Mouse (Mus musculus) stomach, postnatal 0 days (tissue): ENCODE measurements around the gene Shcbp1l. TPM values are rescaled to one million over a fixed set of nuclear protein-coding genes. Genes with fewer than 3 reads are reported as not detected.
A peak's percentile ranks its signal among the peaks of the same experiment; 100 is the strongest.
"Not testable (repeated sequence)": the region's sequence is repeated elsewhere in the genome, so short reads cannot be mapped to it uniquely, and the experiment has no call there.

Source experiments
- ATAC-seq: fragments of 200-750 bp; cut with Nextera tagmentation; 2 replicates; pipeline ENCODE4 v1.8.0; 2017; ENCODE audit not compliant: low FRiP score, low TSS enrichment
- DNase-seq: peaks from one replicate; pipeline ENCODE4 v3.0.0-alpha.2; 2016; ENCODE audit warnings: low spot score
- H3K27ac ChIP-seq: fragments of 300-500 bp; sonication (generic); replicated peaks from 2 replicates; pipeline ENCODE4 v1.5.1; 2014; ENCODE audit warnings: mild to moderate bottlenecking, control low read depth
- H3K27me3 ChIP-seq: fragments of 300-500 bp; sonication (generic); 2 replicates; pipeline ENCODE4 v1.6.1; 2014; ENCODE audit warnings: low read length; ENCODE audit not compliant: control insufficient read depth, insufficient read depth
- H3K36me3 ChIP-seq: fragments of 300-500 bp; sonication (generic); 2 replicates; pipeline ENCODE4 v1.6.1; 2014; ENCODE audit warnings: low read length, mixed read lengths; ENCODE audit not compliant: control insufficient read depth, insufficient read depth
- H3K4me1 ChIP-seq: fragments of 300-500 bp; sonication (generic); replicated peaks from 2 replicates; pipeline ENCODE4 v1.6.1; 2014; ENCODE audit warnings: antibody characterized with exemption; ENCODE audit not compliant: control insufficient read depth, insufficient read depth
- H3K4me2 ChIP-seq: fragments of 300-500 bp; sonication (generic); replicated peaks from 2 replicates; pipeline ENCODE4 v1.6.1; 2014; ENCODE audit warnings: low read depth, mild to moderate bottlenecking, control low read depth, moderate library complexity
- H3K4me3 ChIP-seq: fragments of 300-500 bp; sonication (generic); 2 replicates; pipeline ENCODE4 v1.5.1; 2014; ENCODE audit warnings: low read depth, low read length, control low read depth
- H3K9ac ChIP-seq: fragments of 300-500 bp; sonication (generic); 2 replicates; pipeline ENCODE4 v1.6.1; 2014; ENCODE audit warnings: mild to moderate bottlenecking, low read length, control low read depth, mixed read lengths
- H3K9me3 ChIP-seq: fragments of 300-500 bp; sonication (generic); 2 replicates; pipeline ENCODE4 v1.6.1; 2016; ENCODE audit warnings: low read length; ENCODE audit not compliant: control insufficient read depth
- CTCF ChIP-seq: IDR thresholded peaks from 2 replicates; pipeline ENCODE4 v1.5.1; 2016; ENCODE audit warnings: antibody characterized with exemption, low read depth, mild to moderate bottlenecking, moderate library complexity
- EP300 ChIP-seq: optimal IDR thresholded peaks from 2 replicates; pipeline ENCODE3; 2016; ENCODE audit warnings: antibody characterized with exemption
- WGBS: fragments of 180-500 bp; shearing (Covaris S2); extraction: QIAGEN DNeasy Blood & Tissue Kit; methylation state at CpG from one replicate; pipeline ENCODE4 v1.1.7; 2014; 5-methylcytosine and 5-hydroxymethylcytosine counted together
- polyA plus RNA-seq: library from polyadenylated mRNA; unstranded; fragments of >200 nt; fragmentation: Nextera tagmentation; extraction: Ambion mirVana; gene quantifications from 2 replicates; pipeline ENCODE4 v1.2.1, GENCODE M21; 2015

Gene Shcbp1l
- polyA plus RNA-seq, 1 experiment from 2014 or later = 0.04 TPM

GRCm38 (mm10) chr1:153385661-153386060 lies 39.3 kb upstream of the Shcbp1l start:
- H3K27me3 ChIP-seq, DNase-seq, H3K4me1 ChIP-seq, H3K36me3 ChIP-seq, H3K9ac ChIP-seq, ATAC-seq, H3K9me3 ChIP-seq, H3K27ac ChIP-seq, H3K4me2 ChIP-seq, H3K4me3 ChIP-seq: not testable (repeated sequence)
- TF ChIP-seq CTCF = peak; percentile 18; the same call in 1 of the 2 replicates
- 89% methylated on average over 5 of the region's 5 CpGs for WGBS

- Histone ChIP-seq H3K9me3 (no peaks in the 10 kb centered on the region), H3K36me3 (no peaks in the 10 kb centered on the region), H3K4me1 (no peaks in the 10 kb centered on the region), H3K9ac (no peak overlapping the region), H3K4me2 (0 out of 2 replicates have a peak overlapping the region, but pooled peaks have one; percentile 11), H3K27me3 (no peaks in the 10 kb centered on the region), H3K4me3 (no peak overlapping the region), H3K27ac (no peak overlapping the region)
- ATAC-seq (peak; percentile 96), DNase-seq (peak; percentile 88)
- TF ChIP-seq CTCF = peak; percentile 99
- TF ChIP-seq EP300 = no peak
- 46% methylated on average over 25 of the region's 25 CpGs for WGBS
Measured at GRCm38 (mm10) chr1:153386271-153387069, 38.5 kb upstream of the Shcbp1l start.

- not testable (repeated sequence) for H3K27me3 ChIP-seq, H3K4me3 ChIP-seq, H3K4me2 ChIP-seq, H3K36me3 ChIP-seq, H3K9me3 ChIP-seq, H3K4me1 ChIP-seq, ATAC-seq, DNase-seq, H3K27ac ChIP-seq, H3K9ac ChIP-seq
- 78% methylated on average over 4 of the region's 4 CpGs for whole genome bisulfite sequencing
Measured at GRCm38 (mm10) chr1:153395706-153396105, 29.3 kb upstream of the Shcbp1l start.

GRCm38 (mm10) chr1:153401765-153402164 lies 23.2 kb upstream of the Shcbp1l start:
- Histone ChIP-seq H3K9ac (no peak overlapping the region), H3K27me3 (no peaks in the 10 kb centered on the region), H3K9me3 (no peaks in the 10 kb centered on the region), H3K27ac (0 out of 2 replicates have a peak overlapping the region, but pooled peaks have one; percentile 30), H3K4me3 (no peak overlapping the region), H3K4me1 (no peaks in the 10 kb centered on the region), H3K36me3 (no peaks in the 10 kb centered on the region), H3K4me2 (no peak overlapping the region)
- TF ChIP-seq EP300 = no peak
- peak; percentile 97 for TF ChIP-seq CTCF
- 2% methylated on average over 7 of the region's 7 CpGs for WGBS
- DNase-seq = peak; percentile 86
- ATAC-seq = peak; percentile 96

- H3K27me3 ChIP-seq, DNase-seq, H3K4me1 ChIP-seq, H3K4me3 ChIP-seq, ATAC-seq, H3K27ac ChIP-seq, H3K9me3 ChIP-seq, H3K4me2 ChIP-seq, H3K36me3 ChIP-seq, H3K9ac ChIP-seq: not testable (repeated sequence)
- 84% methylated on average over 11 of the region's 11 CpGs for WGBS
Measured at GRCm38 (mm10) chr1:153407641-153408040, 17.3 kb upstream of the Shcbp1l start.

GRCm38 (mm10) chr1:153408296-153408695 lies 16.7 kb upstream of the Shcbp1l start:
- WGBS = 76% methylated on average over 5 of the region's 5 CpGs
- not testable (repeated sequence) for H3K4me1 ChIP-seq, H3K36me3 ChIP-seq, H3K27ac ChIP-seq, ATAC-seq, H3K4me2 ChIP-seq, H3K27me3 ChIP-seq, H3K9me3 ChIP-seq, DNase-seq, H3K9ac ChIP-seq, H3K4me3 ChIP-seq

- 100% methylated on average over 1 of the region's 4 CpGs for WGBS
- not testable (repeated sequence) for H3K4me3 ChIP-seq, H3K9me3 ChIP-seq, DNase-seq, H3K27me3 ChIP-seq, H3K4me2 ChIP-seq, H3K4me1 ChIP-seq, H3K9ac ChIP-seq, H3K36me3 ChIP-seq, H3K27ac ChIP-seq, ATAC-seq
Measured at GRCm38 (mm10) chr1:153410915-153411314, 14.0 kb upstream of the Shcbp1l start.
